Mouse (Mus musculus): Measurements from ENCODE around the gene Cfap46. TPM values are rescaled to one million over a fixed set of nuclear protein-coding genes. Genes with fewer than 3 reads are reported as not detected.

The Cfap46 gene
- polyA plus RNA-seq (2012; rRNA removed) = 0.05 TPM in 1 of 2 replicates, not detected in the other

GRCm38 (mm10) chr7:139683706-139684552 is at the start of gene Cfap46:
Gene Cfap46, minus strand, starts transcription at chr7:139683817.
- peak; percentile 33 for DNase-seq (ENCODE audit: low read depth, low spot score)
- WGBS = under 1% methylated on average over 31 of the region's 31 CpGs

GRCm38 (mm10) chr7:139731276-139731696 is 47.7 kb upstream of the Cfap46 start:
- 21% methylated on average over 8 of the region's 8 CpGs for WGBS
- DNase-seq (ENCODE audit: low read depth, low spot score) = no peak

GRCm38 (mm10) chr7:139727072-139727471 is 43.5 kb upstream of the Cfap46 start:
- 40% methylated on average over 3 of the region's 3 CpGs for WGBS
- no peak for DNase-seq (ENCODE audit: low read depth, low spot score)

GRCm38 (mm10) chr7:139725641-139726040 is 42.0 kb upstream of the Cfap46 start:
- DNase-seq (ENCODE audit: low read depth, low spot score) = no peak
- 16% methylated on average over 1 of the region's 1 CpGs for WGBS

- DNase-seq (ENCODE audit: low read depth, low spot score) = no peak
- 84% methylated on average over 4 of the region's 4 CpGs for WGBS
Observed at GRCm38 (mm10) chr7:139723986-139724385, 40.4 kb upstream of the Cfap46 start.

- DNase-seq (ENCODE audit: low read depth, low spot score) = no peak
Observed at GRCm38 (mm10) chr7:139721196-139721595, 37.6 kb upstream of the Cfap46 start.

GRCm38 (mm10) chr7:139717781-139718180 is 34.2 kb upstream of the Cfap46 start:
- 68% methylated on average over 8 of the region's 8 CpGs for WGBS
- no peak for DNase-seq (ENCODE audit: low read depth, low spot score)

More at GRCm38 (mm10) chr7:139721196-139721595, 37.6 kb upstream of the Cfap46 start:
- WGBS = 86% methylated on average over 2 of the region's 2 CpGs

GRCm38 (mm10) chr7:139711821-139712220 is 28.2 kb upstream of the Cfap46 start:
- DNase-seq (ENCODE audit: low read depth, low spot score) = no peak

GRCm38 (mm10) chr7:139706411-139707120 is 22.9 kb upstream of the Cfap46 start:
- 44% methylated on average over 13 of the region's 13 CpGs for WGBS

GRCm38 (mm10) chr7:139705781-139706180 is 22.2 kb upstream of the Cfap46 start:
- WGBS = 91% methylated on average over 8 of the region's 8 CpGs
- no peak for DNase-seq (ENCODE audit: low read depth, low spot score)

More at GRCm38 (mm10) chr7:139706411-139707120, 22.9 kb upstream of the Cfap46 start:
- no peak for DNase-seq (ENCODE audit: low read depth, low spot score)

GRCm38 (mm10) chr7:139705081-139705480 is 21.5 kb upstream of the Cfap46 start:
- 61% methylated on average over 4 of the region's 4 CpGs for WGBS
- DNase-seq (ENCODE audit: low read depth, low spot score) = no peak

- WGBS = 3% methylated on average over 2 of the region's 2 CpGs
- DNase-seq (ENCODE audit: low read depth, low spot score) = no peak
Observed at GRCm38 (mm10) chr7:139703826-139704199, 20.2 kb upstream of the Cfap46 start.

GRCm38 (mm10) chr7:139703146-139703825 is 19.7 kb upstream of the Cfap46 start:
- peak; percentile 24 for DNase-seq (ENCODE audit: low read depth, low spot score)
- WGBS = 27% methylated on average over 6 of the region's 6 CpGs

GRCm38 (mm10) chr7:139701651-139702301 is 18.2 kb upstream of the Cfap46 start:
- WGBS = 47% methylated on average over 6 of the region's 6 CpGs
- no peak for DNase-seq (ENCODE audit: low read depth, low spot score)

- WGBS = 97% methylated on average over 4 of the region's 4 CpGs
- no peak for DNase-seq (ENCODE audit: low read depth, low spot score)
Observed at GRCm38 (mm10) chr7:139692641-139693294, 9.2 kb upstream of the Cfap46 start.

GRCm38 (mm10) chr7:139692211-139692610 is 8.6 kb upstream of the Cfap46 start:
- WGBS = 77% methylated on average over 11 of the region's 11 CpGs

GRCm38 (mm10) chr7:139685336-139685735 is 1.7 kb upstream of the Cfap46 start:
- DNase-seq (ENCODE audit: low read depth, low spot score) = no peak

More at GRCm38 (mm10) chr7:139692211-139692610, 8.6 kb upstream of the Cfap46 start:
- DNase-seq (ENCODE audit: low read depth, low spot score) = no peak

- DNase-seq (ENCODE audit: low read depth, low spot score) = peak; percentile 84
- under 1% methylated on average over 14 of the region's 14 CpGs for WGBS
Observed at GRCm38 (mm10) chr7:139684553-139684929, 924 bp upstream of the Cfap46 start.

GRCm38 (mm10) chr7:139681921-139682598 is 1.6 kb downstream of the Cfap46 start:
- 62% methylated on average over 11 of the region's 11 CpGs for WGBS
- no peak for DNase-seq (ENCODE audit: low read depth, low spot score)

Data from large intestine, adult 2 months (tissue).